Mouse (Mus musculus): Measurements from ENCODE around the gene Cpsf3.

Cpsf3 gene

GRCm38 (mm10) chr12:21284761-21285441 is at the start of gene Cpsf3:
Gene Cpsf3, plus strand, starts transcription at chr12:21285391.
- DNase-seq (ENCODE audit: low spot score in 2 of 2), result no peak

GRCm38 (mm10) chr12:21241965-21242364 is 43.2 kb upstream of the Cpsf3 start:
- DNase-seq (ENCODE audit: low spot score in 2 of 2), result no peak

GRCm38 (mm10) chr12:21244375-21244960 is 40.7 kb upstream of the Cpsf3 start:
- DNase-seq (ENCODE audit: low spot score in 2 of 2), result no peak

- DNase-seq (ENCODE audit: low spot score in 2 of 2), result no peak
Measured at GRCm38 (mm10) chr12:21247711-21248392, 37.3 kb upstream of the Cpsf3 start.

- peak in 1 of 2 experiments; percentile 24 for DNase-seq (ENCODE audit: low spot score in 2 of 2)
Measured at GRCm38 (mm10) chr12:21260494-21261256, 24.5 kb upstream of the Cpsf3 start.

- no peak for DNase-seq (ENCODE audit: low spot score in 2 of 2)
Measured at GRCm38 (mm10) chr12:21261521-21261920, 23.7 kb upstream of the Cpsf3 start.

- peak in 1 of 2 experiments; percentile 41 for DNase-seq (ENCODE audit: low spot score in 2 of 2)
Measured at GRCm38 (mm10) chr12:21263256-21263655, 21.9 kb upstream of the Cpsf3 start.

GRCm38 (mm10) chr12:21264241-21264640 is 20.9 kb upstream of the Cpsf3 start:
- DNase-seq (ENCODE audit: low spot score in 2 of 2), result no peak

- no peak for DNase-seq (ENCODE audit: low spot score in 2 of 2)
Measured at GRCm38 (mm10) chr12:21264970-21265369, 20.2 kb upstream of the Cpsf3 start.

GRCm38 (mm10) chr12:21265501-21265900 is 19.7 kb upstream of the Cpsf3 start:
- DNase-seq (ENCODE audit: low spot score in 2 of 2), result no peak

GRCm38 (mm10) chr12:21265946-21266783 is 19.0 kb upstream of the Cpsf3 start:
- peak; percentile 72 to 84 for DNase-seq (ENCODE audit: low spot score in 2 of 2)

GRCm38 (mm10) chr12:21266784-21267098 is 18.4 kb upstream of the Cpsf3 start:
- no peak for DNase-seq (ENCODE audit: low spot score in 2 of 2)

- DNase-seq (ENCODE audit: low spot score in 2 of 2), result no peak
Measured at GRCm38 (mm10) chr12:21268083-21268616, 17.0 kb upstream of the Cpsf3 start.

- no peak for DNase-seq (ENCODE audit: low spot score in 2 of 2)
Measured at GRCm38 (mm10) chr12:21274446-21274845, 10.7 kb upstream of the Cpsf3 start.

- no peak for DNase-seq (ENCODE audit: low spot score in 2 of 2)
Measured at GRCm38 (mm10) chr12:21277352-21277864, 7.8 kb upstream of the Cpsf3 start.

- DNase-seq (ENCODE audit: low spot score in 2 of 2), result no peak
Measured at GRCm38 (mm10) chr12:21285508-21286242, 484 bp downstream of the Cpsf3 start.

- peak; percentile 98 to 99 for DNase-seq (ENCODE audit: low spot score in 2 of 2)
Measured at GRCm38 (mm10) chr12:21286243-21286622, 1.0 kb downstream of the Cpsf3 start, which contains the start of gene Itgb1bp1. Gene Itgb1bp1, minus strand, starts transcription at chr12:21286284.

GRCm38 (mm10) chr12:21286712-21287650 is 1.8 kb downstream of the Cpsf3 start:
- DNase-seq (ENCODE audit: low spot score in 2 of 2), result peak; percentile 14 to 20

All from right cerebral cortex, adult 2 months (tissue).